Mouse (Mus musculus) liver, adult 10 weeks (tissue): Measurements from ENCODE around the gene Gm10665. TPM values are rescaled to one million over a fixed set of nuclear protein-coding genes. Genes with fewer than 3 reads are reported as not detected.

Source experiments
- polyA plus RNA-seq: library from polyadenylated mRNA; stranded (reverse); fragments of 350-450 nt; fragmentation: Illumina TruSeq; extraction: RNeasy Lipid Tissue Mini Kit (QIAGEN cat#74804); gene quantifications from one replicate; pipeline ENCODE4 v1.2.3, GENCODE M21; 2014; ENCODE audit warnings: low read depth, low replicate concordance

The Gm10665 gene
- not detected for polyA plus RNA-seq

GRCm38 (mm10) chr7:22463975-22464374, at the start of gene Gm10665:
TSS of gene Gm10665 (minus strand) at chr7:22464075.

GRCm38 (mm10) chr7:22499578-22499977, 35.7 kb upstream of the Gm10665 start, which contains the start of gene Vmn1r151:
TSS of gene Vmn1r151 (minus strand) at chr7:22499678.

GRCm38 (mm10) chr7:22438129-22438528, 25.7 kb downstream of the Gm10665 start, which contains the start of gene Vmn1r149:
TSS of gene Vmn1r149 (minus strand) at chr7:22438229.

GRCm38 (mm10) chr7:22413283-22413682, 50.6 kb downstream of the Gm10665 start, which contains the start of gene Vmn1r148:
TSS of gene Vmn1r148 (plus strand) at chr7:22413583.

Other genes with a start within 250 kb of the Gm10665 start
- gene Gm8453, start 234.6 kb downstream of the Gm10665 start, polyA plus RNA-seq = not detected
- gene Gm4187, start 134.4 kb downstream of the Gm10665 start, polyA plus RNA-seq = not detected
- not detected for gene Gm8660, start 93.0 kb downstream of the Gm10665 start, polyA plus RNA-seq
- not detected for gene Vmn1r148, start 50.5 kb downstream of the Gm10665 start, polyA plus RNA-seq
- not detected for gene Vmn1r149, start 25.8 kb downstream of the Gm10665 start, polyA plus RNA-seq
- gene Vmn1r151, start 35.6 kb upstream of the Gm10665 start, polyA plus RNA-seq = not detected
- not detected for gene Vmn1r152, start 58.9 kb upstream of the Gm10665 start, polyA plus RNA-seq
- gene Gm8677, start 70.8 kb upstream of the Gm10665 start, polyA plus RNA-seq = not detected
- gene Gm4201, start 101.3 kb upstream of the Gm10665 start, polyA plus RNA-seq = not detected
- gene Gm4565, start 124.1 kb upstream of the Gm10665 start, polyA plus RNA-seq = not detected
- gene Vmn1r155, start 193.9 kb upstream of the Gm10665 start, polyA plus RNA-seq = not detected
- not detected for gene Gm8693, start 228.2 kb upstream of the Gm10665 start, polyA plus RNA-seq